Mouse (Mus musculus): Measurements from ENCODE around the gene Pus7. TPM values are rescaled to one million over a fixed set of nuclear protein-coding genes. Genes with fewer than 3 reads are reported as not detected.

Gene Pus7
- total RNA-seq (2012; rRNA removed) (80.6 and 95.8 TPM in 2 replicates), polyA plus RNA-seq (2012; ENCODE audit: insufficient read depth in 1 of 2, insufficient read length in 2 of 2, low read depth in 1 of 2, low replicate concordance in 2 of 2, missing spikeins in 1 of 2) (100 to 1,000 TPM in 1 of 2 experiments, not detected in 1; 142 TPM)

GRCm38 (mm10) chr5:23782931-23783877 is at the start of gene Pus7:
Pus7 (minus strand) TSS chr5:23783711.
- H3K9me3 ChIP-seq (replicated peaks; ENCODE audit: insufficient read depth, low read length), result no peaks in the 10 kb centered on the region
- peaks cover 56% of the 10 kb centered on the region for H3K79me2 ChIP-seq (ENCODE audit: control insufficient read depth, insufficient read depth, low read length, poor library complexity)
- H3K27ac ChIP-seq (ENCODE audit: control insufficient read depth, low read depth, low read length), result peak within 1 kb of the TSS; percentile 53
- DNase-seq (ENCODE audit: low read depth, low spot score), result peak; percentile 93
- H3K27me3 ChIP-seq (ENCODE audit: control insufficient read depth in 1 of 2, insufficient read depth in 2 of 2, low read length in 2 of 2), result no peaks in the 10 kb centered on the region
- H3K9ac ChIP-seq (ENCODE audit: control insufficient read depth, low read depth, low read length, poor library complexity, severe bottlenecking), result peak within 1 kb of the TSS; percentile 90
- peak within 1 kb of the TSS; percentile 79 to 98 for H3K4me3 ChIP-seq (ENCODE audit: control insufficient read depth in 1 of 2, insufficient read depth in 1 of 2, low read depth in 2 of 2, low read length in 2 of 2)
- H3K4me1 ChIP-seq (ENCODE audit: control insufficient read depth in 1 of 2, insufficient read depth in 2 of 2, low read length in 2 of 2), result peaks cover 12 to 13% of the 10 kb centered on the region in 2 experiments
- H3K36me3 ChIP-seq (ENCODE audit: control insufficient read depth in 1 of 2, insufficient read depth in 2 of 2, low read length in 2 of 2), result peaks cover 6 to 20% of the 10 kb centered on the region in 2 experiments
- TF ChIP-seq POLR2A (IDR thresholded peaks at IDR 0.05; ENCODE audit: control insufficient read depth in 1 of 2, insufficient read depth in 1 of 2, low read depth in 1 of 2, low read length in 2 of 2, poor library complexity in 1 of 2) (peak; percentile 87 to 94), MAZ (IDR thresholded peaks at IDR 0.05; ENCODE audit: low read depth, low read length) (no peak), ZKSCAN1 (IDR thresholded peaks at IDR 0.05; ENCODE audit: low read depth, low read length) (no peak), SMC3 (IDR thresholded peaks at IDR 0.05; ENCODE audit: low read depth, low read length) (no peak), NRF1 (IDR thresholded peaks at IDR 0.05; ENCODE audit: insufficient read depth, low read depth, low read length, poor library complexity, severe bottlenecking) (peak; percentile 52; the same call in 1 of the 2 replicates), TCF12 (IDR thresholded peaks at IDR 0.05; ENCODE audit: low read depth, low read length) (0 out of 2 replicates have a peak, but pooled peaks have one; percentile 31), USF1 (IDR thresholded peaks at IDR 0.05; ENCODE audit: low read depth, low read length) (peak; percentile 73; the same call in 1 of the 2 replicates), POLR2AphosphoS5 (IDR thresholded peaks at IDR 0.05; ENCODE audit: borderline replicate concordance, low read depth, low read length) (no peak), NELFE (IDR thresholded peaks at IDR 0.05; ENCODE audit: low read depth, low read length) (peak; percentile 95), ZMIZ1 (IDR thresholded peaks at IDR 0.05; ENCODE audit: low read depth, low read length) (peak; percentile 85; the same call in 1 of the 2 replicates), CTCF (IDR thresholded peaks at IDR 0.05 in 2 of 3, conservative IDR thresholded peaks at IDR 0.05 in 1 of 3; ENCODE audit: control insufficient read depth in 1 of 3, insufficient read depth in 1 of 3, low read depth in 2 of 3, low read length in 3 of 3, poor library complexity in 1 of 3, severe bottlenecking in 1 of 3) (no peak), JUND (IDR thresholded peaks at IDR 0.05; ENCODE audit: low read depth, low read length) (no peak), GABPA (IDR thresholded peaks at IDR 0.05; ENCODE audit: low read depth, low read length) (no peak), USF2 (IDR thresholded peaks at IDR 0.05; ENCODE audit: borderline replicate concordance in 1 of 2, insufficient read depth in 1 of 2, low read depth in 1 of 2, low read length in 2 of 2) (no peak), MXI1 (IDR thresholded peaks at IDR 0.05; ENCODE audit: low read depth, low read length) (peak; percentile 100), POLR2AphosphoS2 (IDR thresholded peaks at IDR 0.05; ENCODE audit: low read length) (peak; percentile 75; the same call in 1 of the 2 replicates), EP300 (IDR thresholded peaks at IDR 0.05; ENCODE audit: low read depth in 1 of 2, low read length in 2 of 2) (no peak), MAFK (IDR thresholded peaks at IDR 0.05; ENCODE audit: borderline replicate concordance, low read depth, low read length) (no peak), UBTF (IDR thresholded peaks at IDR 0.05; ENCODE audit: borderline replicate concordance, insufficient read depth, low read depth, low read length) (no peak), E2F4 (IDR thresholded peaks at IDR 0.05; ENCODE audit: borderline replicate concordance, low read depth, low read length) (no peak), CHD2 (IDR thresholded peaks at IDR 0.05; ENCODE audit: low read length) (no peak), CHD1 (IDR thresholded peaks at IDR 0.05; ENCODE audit: low read depth, low read length) (no peak; the same call in 1 of the 2 replicates), MYC (IDR thresholded peaks at IDR 0.05; ENCODE audit: low read depth, low read length) (peak; percentile 97), ETS1 (IDR thresholded peaks at IDR 0.05; ENCODE audit: low read depth, low read length) (0 out of 2 replicates have a peak, but pooled peaks have one; percentile 7), MEF2A (IDR thresholded peaks at IDR 0.05; ENCODE audit: extremely low read depth, insufficient replicate concordance, low read depth, low read length, poor library complexity, severe bottlenecking) (no peak), TBP (IDR thresholded peaks at IDR 0.05; ENCODE audit: low read depth, low read length) (peak; percentile 60; the same call in 1 of the 2 replicates), SIN3A (IDR thresholded peaks at IDR 0.05; ENCODE audit: low read length) (peak; percentile 94), HCFC1 (IDR thresholded peaks at IDR 0.05; ENCODE audit: low read depth, low read length) (peak; percentile 46; the same call in 1 of the 2 replicates), MYB (IDR thresholded peaks at IDR 0.05; ENCODE audit: low read depth, low read length) (no peak), RAD21 (IDR thresholded peaks at IDR 0.05; ENCODE audit: low read depth, low read length) (no peak), BHLHE40 (IDR thresholded peaks at IDR 0.05; ENCODE audit: borderline replicate concordance, low read depth, low read length) (peak; percentile 94), ELF1 (IDR thresholded peaks at IDR 0.05; ENCODE audit: low read depth, low read length) (0 out of 2 replicates have a peak, but pooled peaks have one; percentile 34), MAX (IDR thresholded peaks at IDR 0.05; ENCODE audit: low read length) (peak; percentile 98)

Data from MEL (cell line).